Mouse (Mus musculus) ES-Bruce4 (cell line): ENCODE measurements at regions not wholly inside any gene's neighbourhood (a gene's known extent, or its start where the extent isn't known, plus 50 kb on each side); places are given as distances from the start of the nearest gene placed in this dataset.

Source experiments
- CTCF ChIP-seq: IDR thresholded peaks from one replicate; pipeline ENCODE4 v1.8.1; 2011; ENCODE audit warnings: low read depth, low read length
- POLR2A ChIP-seq: IDR thresholded peaks from one replicate; pipeline ENCODE4 v1.8.1; 2011; ENCODE audit warnings: low read length; ENCODE audit not compliant: insufficient read depth

GRCm38 (mm10) chr10:84021167-84022120 is 298.8 kb downstream of the 1500009L16Rik start:
- TF ChIP-seq CTCF: no peak
- TF ChIP-seq POLR2A: no peak
